Mouse (Mus musculus) gastrocnemius, adult 18-20 months (tissue): ENCODE data around the gene Slc4a1ap. TPM values are rescaled to one million over a fixed set of nuclear protein-coding genes. Genes with fewer than 3 reads are reported as not detected.
"Not testable (repeated sequence)": the region's sequence is repeated elsewhere in the genome, so short reads cannot be mapped to it uniquely, and the experiment has no call there.

Experiments used
- DNase-seq: peaks from one replicate; pipeline ENCODE4 v3.0.0; 2021; ENCODE audit warnings: low spot score
- total RNA-seq, 2 experiments: library from RNA; stranded (reverse); gene quantifications; 2 replicates each; pipeline ENCODE4 v1.2.3; 2021

Slc4a1ap gene
- total RNA-seq, 2 experiments from 2014 or later, result 21.4 to 24.2 TPM

DNA sequence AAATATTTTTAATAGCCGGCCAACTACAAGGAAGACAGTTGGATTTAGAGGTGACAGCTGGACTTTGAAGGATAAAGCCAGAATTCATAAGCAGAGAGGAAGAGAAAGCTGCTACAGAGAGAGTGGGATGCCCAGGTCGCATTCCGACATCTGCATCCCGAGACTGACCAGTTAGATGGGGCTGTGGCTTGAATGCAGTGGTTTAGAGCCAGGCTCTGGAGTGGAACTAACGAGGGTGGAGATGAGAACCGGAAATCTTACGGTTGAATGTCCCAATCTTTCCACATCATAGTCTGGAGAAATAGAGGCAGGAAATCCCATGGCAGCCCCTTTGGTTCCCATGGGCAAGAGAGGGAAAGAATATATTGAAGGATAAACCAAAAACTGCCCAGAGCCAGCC is 39.2 kb downstream of the Slc4a1ap start:
- peak; percentile 36 for DNase-seq

DNA sequence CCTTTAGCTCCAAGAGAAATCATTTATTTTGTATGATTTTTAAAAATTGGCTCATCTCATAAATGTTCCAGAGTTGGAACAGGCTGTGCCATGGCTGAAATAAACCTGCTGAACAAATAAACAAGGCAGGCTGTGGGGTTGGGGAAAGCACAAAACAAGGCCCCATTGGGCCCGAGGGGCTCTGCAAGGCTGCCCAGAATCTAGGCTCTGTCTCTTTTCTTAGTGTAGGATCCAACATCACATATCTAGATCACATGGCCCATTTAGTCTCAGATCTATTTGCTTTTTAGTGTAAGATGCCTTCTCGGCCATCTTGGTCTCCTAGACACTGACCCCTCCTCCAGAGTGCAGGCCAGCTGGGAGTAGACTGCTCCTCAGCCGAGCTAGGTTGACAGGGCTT is 39.7 kb downstream of the Slc4a1ap start:
- DNase-seq, result no peak

DNA sequence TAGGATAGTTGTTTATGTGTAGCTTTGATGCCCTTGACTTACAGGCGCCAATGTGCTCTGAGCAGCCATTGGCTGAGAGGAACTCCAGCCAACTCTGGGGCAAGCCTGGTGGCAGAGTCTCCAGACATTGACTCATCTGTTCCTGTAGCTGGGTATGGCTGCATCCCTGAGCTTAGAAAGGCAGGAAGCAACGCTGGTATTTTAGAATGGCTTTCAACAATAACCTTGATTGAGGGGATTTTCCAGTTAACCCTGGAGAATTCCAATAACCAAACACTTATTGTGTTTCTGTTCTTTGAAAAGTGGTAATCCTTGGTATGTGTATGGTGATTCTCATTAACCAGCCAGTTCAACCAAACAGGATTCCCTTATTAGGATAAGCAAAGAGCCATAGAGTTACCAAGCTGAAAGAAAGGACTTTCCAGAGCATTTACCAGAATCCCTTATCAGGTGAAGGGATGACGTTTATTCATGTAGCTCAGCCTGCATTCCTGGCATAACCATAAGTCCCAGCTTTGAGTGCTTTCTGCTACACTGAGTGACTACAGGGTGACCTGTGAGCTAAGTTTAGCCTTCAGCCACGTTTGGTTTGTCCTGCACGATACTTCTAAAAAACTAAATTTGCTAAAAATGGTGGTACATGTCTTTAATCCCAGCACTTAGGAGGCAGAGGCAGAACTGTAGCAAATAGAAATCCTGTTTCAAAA is 41.3 kb downstream of the Slc4a1ap start:
- no peak for DNase-seq

DNA sequence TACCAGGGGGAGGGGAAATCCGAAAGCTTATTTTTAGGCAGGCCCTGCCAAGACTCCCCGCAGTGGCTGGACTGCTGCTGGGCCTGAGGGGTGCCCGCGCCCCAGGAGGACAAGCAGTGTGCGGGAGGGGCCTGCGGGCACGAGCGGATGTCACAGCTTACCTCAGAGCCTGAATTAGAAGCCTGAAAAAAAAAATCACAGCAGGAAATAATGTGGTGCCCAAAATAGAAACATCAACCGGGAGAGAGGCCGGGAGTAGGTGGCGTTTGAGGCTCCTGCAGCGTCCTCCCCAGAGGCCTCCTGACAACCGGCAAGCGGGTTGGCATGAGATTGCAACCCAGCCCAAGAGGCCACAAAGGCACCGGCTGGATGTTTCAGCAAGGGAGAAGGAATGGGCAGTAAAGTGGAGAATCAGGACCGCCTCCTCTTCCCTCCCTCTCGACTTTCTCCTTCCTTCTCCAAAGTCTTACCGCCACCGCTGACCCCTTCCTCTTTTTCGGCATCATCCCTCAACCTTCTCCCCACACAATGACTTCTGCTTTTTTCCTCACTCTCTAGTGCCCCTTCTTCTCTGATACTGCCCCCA is 44.3 kb downstream of the Slc4a1ap start:
- DNase-seq, result peak; percentile 62

DNA sequence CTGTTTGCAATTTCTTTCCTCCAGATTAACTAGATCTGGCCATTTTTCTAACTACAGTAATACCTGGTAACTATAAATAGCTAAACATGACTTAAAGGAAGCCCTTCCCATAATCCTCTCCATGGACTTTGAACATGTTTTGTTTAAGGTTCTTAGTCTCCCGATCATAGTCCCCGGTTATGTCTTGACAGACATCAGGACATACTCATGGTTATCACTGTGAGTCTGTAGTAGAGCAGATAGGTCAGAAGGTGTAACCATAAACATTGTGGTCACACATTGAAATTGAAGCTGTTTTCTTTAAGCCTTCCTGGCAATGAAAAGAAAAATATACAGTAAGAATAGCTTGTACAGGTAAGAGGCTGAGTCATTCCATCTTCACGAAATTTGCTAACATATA is 46.9 kb downstream of the Slc4a1ap start:
- no peak for DNase-seq

DNA sequence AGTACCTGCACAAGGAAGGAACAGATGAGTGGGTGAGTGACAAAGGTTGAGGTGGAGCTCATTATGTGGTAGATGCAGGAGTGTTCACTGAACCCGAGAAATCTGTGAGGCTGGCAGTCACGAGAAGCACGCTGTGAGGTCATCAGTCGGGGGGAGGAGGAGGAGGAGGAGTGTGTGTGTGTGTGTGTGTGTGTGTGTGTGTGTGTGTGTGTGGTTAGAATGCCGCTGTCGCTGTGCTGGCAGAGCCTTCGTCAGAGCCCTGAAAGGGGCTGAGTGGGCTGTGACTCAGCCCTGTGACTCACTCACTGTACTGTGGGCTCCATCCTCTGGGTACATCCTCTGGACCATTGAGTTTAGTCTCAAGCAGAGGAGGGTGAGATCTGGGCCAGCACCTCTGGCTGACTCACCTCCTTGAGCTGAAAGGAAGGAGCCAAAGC is 49.8 kb downstream of the Slc4a1ap start:
- DNase-seq, result no peak

DNA sequence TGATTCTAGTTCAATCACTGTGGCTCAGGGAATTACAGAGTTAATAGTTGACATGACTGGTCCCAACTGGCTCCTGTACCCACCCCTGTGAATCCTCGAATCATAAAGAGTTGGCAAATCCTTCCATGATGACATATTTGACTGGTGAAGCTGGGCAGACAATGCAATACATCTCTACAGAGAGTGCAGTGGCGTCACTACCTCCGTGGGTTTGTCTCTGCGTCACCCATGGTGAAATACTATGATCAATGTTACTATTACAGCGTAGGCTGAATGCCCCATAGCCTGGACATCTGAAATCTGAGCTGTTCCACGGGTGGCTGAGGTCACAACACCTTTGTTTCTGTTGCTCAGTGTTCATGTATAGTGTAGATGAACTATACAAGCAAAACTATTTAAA is 54.5 kb downstream of the Slc4a1ap start:
- DNase-seq, result no peak

DNA sequence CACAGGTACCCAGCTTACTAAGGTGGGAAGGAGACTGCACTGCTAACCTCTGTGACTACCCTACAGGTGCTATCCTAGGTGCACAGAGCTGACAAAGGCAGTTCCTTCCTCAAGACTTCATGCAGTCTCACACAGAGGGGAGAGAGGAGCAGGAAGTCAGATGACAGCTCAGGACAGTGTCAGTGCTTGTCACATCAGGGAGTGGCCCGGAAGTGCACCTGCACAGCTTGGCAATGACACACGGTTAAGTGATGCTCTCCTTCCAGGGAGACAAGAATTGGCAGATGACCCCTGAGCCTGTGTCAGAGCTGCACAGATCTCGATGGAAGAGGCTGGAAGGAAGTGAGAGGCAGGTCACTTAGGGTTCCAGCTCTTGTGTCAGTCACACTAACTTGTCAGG is 55.1 kb downstream of the Slc4a1ap start:
- no peak for DNase-seq

DNA sequence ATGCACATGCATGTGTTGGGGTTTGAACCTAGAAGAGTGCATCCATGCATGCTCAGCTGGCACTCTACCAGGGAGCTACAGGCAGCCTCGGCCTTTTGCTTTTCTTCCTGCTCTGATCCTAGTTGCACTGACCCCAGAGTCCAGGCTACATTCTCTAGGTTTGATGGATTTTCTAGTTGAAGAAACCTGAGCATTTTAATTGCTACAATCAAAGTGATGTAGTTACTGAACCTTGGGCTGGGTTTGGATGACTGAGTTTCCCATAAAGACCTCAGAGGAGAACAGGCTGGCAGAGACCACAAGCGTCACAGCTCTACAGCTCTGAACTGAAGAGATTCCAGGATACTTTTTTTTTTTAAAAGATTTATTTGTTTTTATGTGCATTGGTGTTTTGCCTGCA is 56.5 kb downstream of the Slc4a1ap start:
- DNase-seq, result no peak

DNA sequence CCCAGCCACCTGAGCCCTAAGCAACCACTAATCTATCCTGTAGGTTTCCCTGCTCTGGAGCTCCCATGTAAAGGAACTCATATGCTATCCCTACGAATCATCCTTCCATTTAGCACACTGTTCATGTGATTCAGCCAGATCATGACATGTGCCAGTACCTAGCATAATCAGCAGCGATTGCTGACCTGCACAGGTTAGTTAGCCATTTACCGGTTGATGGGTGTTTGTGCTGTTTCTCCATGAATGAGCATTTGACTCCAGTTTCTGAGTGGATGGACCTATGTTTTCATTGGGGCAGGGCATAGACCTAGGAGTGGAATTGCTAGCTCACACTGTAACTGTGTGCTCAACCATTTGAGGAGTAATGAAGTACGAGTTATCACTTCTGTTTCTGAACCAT is 58.7 kb downstream of the Slc4a1ap start:
- DNase-seq, result no peak

DNA sequence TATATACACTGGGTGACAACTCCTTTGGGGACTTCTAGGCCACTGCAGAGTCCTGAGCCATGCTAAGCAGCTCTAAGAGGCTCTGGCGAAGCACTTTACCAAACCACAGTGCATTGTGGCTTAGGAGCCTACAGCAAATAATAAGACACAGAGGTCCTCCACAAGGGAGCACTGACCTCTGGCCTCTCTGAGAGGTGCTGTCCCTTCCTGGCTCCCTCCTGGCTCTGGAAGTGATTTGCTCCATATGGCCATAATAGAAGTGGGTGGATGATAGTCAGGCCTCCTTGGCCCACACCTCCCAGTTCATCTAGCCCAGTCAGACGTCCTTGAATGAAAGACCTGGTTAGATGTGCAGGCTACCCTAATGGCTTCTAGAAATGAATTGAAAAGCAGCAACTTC is 61.2 kb downstream of the Slc4a1ap start:
- DNase-seq, result no peak

DNA sequence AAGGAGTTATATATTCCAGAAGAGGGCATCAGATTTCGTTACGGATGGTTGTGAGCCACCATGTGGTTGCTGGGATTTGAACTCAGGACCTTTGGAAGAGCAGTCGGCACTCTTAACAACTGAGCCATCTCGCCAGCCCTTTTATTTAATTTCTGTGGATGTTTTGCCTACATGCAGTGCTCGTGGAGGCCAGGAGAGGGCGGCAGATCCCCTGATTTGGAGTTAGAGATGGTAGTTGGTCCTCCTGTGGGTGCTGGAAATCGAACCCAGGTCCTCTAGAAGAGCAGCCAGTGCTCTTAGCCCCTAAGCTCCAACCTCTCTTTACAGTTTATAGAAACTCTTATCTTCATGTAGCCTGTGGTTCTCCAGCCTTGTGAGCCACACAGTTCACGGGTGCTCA is 61.9 kb downstream of the Slc4a1ap start:
- DNase-seq, result not testable (repeated sequence)

DNA sequence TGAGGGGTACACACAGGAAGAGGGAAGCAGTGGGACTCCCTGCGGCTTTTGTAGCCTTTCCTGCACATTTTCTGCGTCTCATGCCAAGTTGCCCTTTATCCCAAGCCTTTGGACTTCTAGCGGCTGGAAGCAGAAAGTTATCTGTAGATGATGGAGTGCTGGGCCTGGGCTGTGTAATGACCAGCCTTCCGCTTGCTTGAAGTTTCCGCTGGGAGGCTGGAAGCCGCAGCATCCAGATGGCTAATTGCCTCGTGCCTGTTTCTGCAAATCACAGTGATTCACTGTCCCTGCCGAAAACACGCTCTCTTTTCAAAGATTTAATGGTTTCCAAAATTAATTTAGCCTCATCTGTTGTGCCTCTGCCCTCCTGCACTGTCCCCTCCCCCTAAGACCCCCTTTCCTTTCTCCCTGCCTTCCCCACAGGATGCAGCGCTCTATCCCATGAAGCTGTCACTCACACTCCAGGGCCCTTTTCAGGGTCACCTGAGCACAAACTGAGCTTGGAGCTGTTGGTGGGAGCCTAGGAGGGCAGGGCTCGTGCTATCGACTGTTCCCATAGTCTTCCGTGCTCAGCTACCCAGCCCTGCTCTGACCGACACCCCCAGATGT is 63.0 kb downstream of the Slc4a1ap start:
- no peak for DNase-seq

DNA sequence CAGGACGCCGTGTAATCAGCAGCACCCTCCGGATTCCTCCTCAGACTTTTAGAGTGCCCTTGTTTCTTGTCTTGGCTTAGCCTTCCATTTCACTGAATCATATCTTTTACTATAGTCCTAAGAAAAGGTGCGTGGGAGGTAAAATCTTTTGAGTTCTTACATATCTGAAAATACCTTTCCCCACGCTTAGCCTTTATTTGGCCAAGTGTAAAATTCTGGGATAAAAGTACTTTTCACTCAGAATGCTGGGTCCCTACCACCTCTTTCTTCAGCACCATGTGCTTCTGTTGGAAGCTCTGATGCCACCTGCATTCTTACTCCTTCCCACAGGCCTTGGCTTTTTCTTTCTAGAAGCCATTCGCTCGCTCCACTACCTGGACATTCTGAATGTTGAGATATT is 64.3 kb downstream of the Slc4a1ap start:
- no peak for DNase-seq

DNA sequence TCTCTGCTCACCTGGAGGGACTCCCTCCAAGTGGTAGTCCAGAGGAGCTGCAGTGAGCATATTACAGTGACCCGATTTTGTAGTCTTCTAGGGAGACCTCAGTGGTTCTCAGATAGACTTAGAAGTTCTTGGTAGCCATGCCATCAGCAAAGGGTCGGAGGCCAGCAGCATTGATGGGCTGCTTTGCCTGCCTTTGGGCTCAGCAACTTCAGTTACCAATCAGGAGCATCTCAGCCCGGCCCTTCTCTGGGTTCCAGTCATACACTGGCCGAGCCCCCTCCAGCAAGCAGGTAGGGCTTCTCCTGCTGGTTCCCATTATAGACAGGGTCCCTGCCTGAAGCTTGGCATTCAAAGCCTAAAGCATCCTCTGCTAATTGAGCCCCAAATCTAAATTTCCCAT is 69.1 kb downstream of the Slc4a1ap start:
- no peak for DNase-seq

DNA sequence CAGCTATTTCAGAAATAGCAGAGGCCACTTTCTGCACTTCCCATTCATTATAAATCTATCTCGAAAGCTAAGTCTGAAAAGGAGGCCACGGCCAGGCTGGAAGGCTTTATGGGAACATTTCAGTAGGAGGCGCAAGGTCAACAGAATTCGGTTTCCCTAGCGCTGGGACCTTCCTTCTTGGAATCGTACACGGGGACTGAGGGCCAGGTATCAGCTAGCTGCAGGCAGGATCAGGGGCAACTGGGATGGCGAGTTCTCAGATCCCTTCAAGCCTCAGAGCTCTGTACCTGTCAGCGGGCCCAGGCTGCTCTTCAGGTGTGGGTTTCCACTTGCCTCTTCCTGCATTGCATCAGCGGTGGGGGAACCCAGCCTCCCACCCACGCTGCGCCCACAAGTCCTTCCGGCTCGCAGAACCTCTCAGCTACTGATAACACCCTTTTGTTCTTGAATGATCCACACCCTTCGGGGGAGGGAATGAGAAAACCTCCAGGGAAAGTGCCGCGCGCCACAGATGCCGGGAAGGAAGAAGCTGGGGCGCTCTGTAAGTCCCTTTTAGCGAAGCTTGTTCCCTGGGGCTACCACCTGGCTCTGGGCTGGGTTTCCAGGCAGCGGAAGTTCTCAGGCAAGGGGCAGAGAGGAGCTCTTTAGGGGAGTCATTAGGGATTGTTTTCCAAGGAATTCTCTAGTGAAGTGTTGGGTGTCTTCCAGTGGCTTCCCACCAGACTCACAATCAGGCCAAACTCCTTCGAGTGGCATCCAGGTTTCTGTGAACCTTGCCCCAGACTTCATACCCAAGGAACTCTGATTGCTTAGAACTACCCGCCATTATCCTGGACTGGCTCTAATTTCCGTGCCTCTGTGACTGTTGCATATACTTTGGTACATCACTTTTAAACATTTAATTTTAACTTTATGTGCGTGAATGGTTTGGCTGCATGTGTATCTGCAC is 70.0 kb downstream of the Slc4a1ap start, which contains the start of gene Mrpl33:
TSS of gene Mrpl33 (plus strand) at position 455 of the 949 bp plus-strand sequence.
- DNase-seq, result peak; percentile 56

DNA sequence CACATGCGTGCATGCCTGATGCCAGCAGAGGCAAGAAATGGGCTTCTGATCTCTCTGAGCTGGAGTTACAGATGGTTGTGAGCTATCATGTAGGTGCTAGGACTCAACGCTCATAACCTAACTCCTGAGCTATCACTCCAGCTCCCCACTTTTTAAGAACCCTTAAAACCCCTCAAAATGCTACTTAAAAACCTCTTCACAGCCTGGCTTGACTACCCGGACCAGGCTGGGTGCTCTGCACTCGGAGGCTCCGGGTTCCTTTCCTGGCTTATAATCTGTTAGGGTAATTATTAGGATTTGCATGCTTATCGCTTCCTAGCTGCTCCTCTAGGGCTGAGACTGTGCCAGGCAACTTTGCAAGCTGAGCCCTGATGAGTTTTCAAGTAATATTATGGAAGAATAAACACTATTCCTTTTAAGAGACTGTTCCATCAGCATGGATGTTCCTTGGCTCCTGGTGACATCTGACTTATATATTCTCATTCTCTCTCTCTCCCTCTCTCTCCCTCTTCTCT is 70.7 kb downstream of the Slc4a1ap start:
- DNase-seq, result no peak

DNA sequence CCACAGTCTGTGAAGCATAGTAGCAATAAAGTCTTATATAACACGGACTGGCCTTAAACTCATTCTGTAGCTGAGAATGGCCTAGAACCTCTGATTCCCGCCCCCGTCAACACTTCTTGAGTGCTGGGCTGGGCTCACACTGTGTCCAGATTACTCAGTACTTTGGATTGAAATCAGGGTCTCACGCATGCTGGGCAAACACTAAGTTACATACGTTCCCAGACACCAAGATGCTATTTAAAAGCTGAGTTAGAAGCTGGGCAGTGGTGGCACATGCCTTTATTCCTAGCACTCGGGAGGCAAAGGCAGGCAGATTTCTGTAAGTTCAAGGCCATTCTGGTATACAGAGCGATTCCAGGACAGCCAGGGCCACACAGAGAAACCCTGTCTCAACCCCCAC is 71.3 kb downstream of the Slc4a1ap start:
- no peak for DNase-seq

DNA sequence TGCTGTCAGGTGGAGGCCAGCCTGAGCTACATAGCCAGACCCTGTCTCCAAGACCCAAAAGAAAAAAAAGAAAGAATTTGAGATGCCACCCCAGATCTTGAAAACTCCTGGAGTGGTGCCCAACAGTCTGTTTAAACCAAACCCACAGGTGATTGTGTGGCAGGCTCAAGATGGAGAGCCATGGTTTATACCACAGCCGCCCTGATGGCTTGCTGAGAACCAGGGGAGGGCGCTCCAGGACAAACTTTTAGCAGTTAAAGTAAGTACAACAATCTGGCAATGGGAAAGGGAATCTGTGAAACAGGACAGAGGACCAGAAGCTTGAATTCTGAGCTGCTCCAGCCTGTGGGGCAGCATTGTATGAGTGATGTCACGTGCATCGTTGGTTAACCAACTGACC is 71.8 kb downstream of the Slc4a1ap start:
- peak; percentile 32 for DNase-seq

DNA sequence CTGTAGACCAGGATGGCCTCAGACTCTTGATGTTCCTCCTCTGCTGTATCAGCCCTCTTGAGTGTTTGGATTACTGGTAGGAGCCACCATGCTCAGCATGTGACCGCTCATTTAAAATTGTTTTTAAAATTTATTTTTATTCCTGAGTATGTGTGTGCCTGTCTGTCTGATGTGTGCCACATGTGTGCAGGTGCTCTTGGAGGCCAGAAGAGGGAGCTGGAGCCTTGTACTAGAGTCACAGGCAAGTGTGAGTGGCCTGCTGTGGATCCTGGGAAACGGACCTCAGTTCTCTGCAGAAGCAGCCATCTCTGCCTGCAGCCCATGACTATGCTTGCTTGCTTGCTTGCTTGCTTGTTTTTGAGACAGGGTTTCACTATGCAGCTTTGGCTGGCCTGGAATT is 72.4 kb downstream of the Slc4a1ap start:
- DNase-seq, result no peak

DNA sequence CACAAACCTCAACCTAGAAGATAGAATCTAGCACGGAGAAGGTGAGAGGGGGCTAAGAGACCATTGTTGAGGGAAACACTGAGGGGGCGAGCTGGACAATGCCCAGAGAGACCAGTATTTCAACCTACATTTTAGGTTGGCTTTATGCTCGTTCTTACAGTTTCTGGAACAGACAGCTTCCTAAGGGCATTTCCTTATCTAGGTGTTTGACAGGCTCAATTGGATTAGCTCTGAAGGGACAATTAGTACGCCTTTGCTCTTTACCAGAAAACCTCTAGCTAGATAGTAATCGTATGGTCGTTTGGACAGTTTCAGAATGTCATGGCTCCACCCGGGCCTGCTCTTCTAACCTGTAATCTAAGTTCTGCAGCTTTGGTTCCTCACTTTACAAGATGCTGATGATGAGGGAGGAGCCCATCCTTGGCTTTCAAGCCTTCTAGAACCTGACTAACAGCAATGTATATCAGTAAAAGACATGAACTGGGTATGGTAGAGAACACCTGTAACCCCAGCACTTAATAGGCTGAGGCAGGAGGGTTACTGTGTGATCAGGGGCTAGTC is 74.4 kb downstream of the Slc4a1ap start:
- no peak for DNase-seq
